In genomic region chr13:45008150-45008549, GRCm38 (mm10) we compare ENCODE assay signal across 10 mouse cellular contexts. TPM values are rescaled to one million over a fixed set of nuclear protein-coding genes. Genes with fewer than 3 reads are reported as not detected.
DNase-seq lines count a peak whose midpoint lies in the region; ATAC-seq and TF ChIP-seq lines count a peak whose summit lies in the region.
"Had no signal": no experiment of that assay in that cellular context is flagged by ENCODE, and none has a peak within 500 bp of the region (broad histone marks: within the 10 kb centered on the region; RNA-seq: fewer than 3 reads in every experiment).

No protein-coding gene starts in this region.

- H3K27me3 ChIP-seq in CH12.LX (replicated peaks): no peaks in the 10 kb centered on the region
- H3K27me3 ChIP-seq in heart, embryonic 11.5 days (ENCODE audit: control insufficient read depth, insufficient read depth, low read length): no peaks in the 10 kb centered on the region
- H3K27me3 ChIP-seq: embryonic facial prominence, embryonic 15.5 days had no signal

- peak in 1 of 2 experiments; percentile 94; a peak in 2 of 4 replicates for TF ChIP-seq CTCF in CH12.LX (conservative IDR thresholded peaks at IDR 0.05 in 1 of 2, IDR thresholded peaks at IDR 0.05 in 1 of 2; ENCODE audit: low read depth in 2 of 2, low read length in 2 of 2)

- no peak for TF ChIP-seq EP300 in CH12.LX (IDR thresholded peaks at IDR 0.05; ENCODE audit: low read length)

- in situ Hi-C loops in CH12.LX (cut with MboI; ENCODE audit: low pct_ligation_motif_present, low pct_unique_long_range_greater_than_20kb, low sequenced_read_pairs): no loop called here

- peak; percentile 18 for TF ChIP-seq RAD21 in CH12.LX (IDR thresholded peaks at IDR 0.05; ENCODE audit: low read depth, low read length)

- no peak overlapping the region for H3K9ac ChIP-seq in CH12.LX (ENCODE audit: insufficient read depth, low read depth)
- H3K9ac ChIP-seq in heart, embryonic 11.5 days (ENCODE audit: low read depth, low read length): no peak overlapping the region
- H3K9ac ChIP-seq: embryonic facial prominence, embryonic 15.5 days; liver, embryonic 15.5 days had no signal

- WGBS in heart, embryonic 11.5 days (ENCODE audit: insufficient replicate concordance): 82% methylated on average over 7 of the region's 7 CpGs

- intact Hi-C loops in heart, postnatal 25 days (cut with DNase I): no loop called here

- dilution Hi-C loops in CH12.LX (cut with MboI; ENCODE audit: extremely low pct_ligation_motif_present, extremely low pct_unique_long_range_greater_than_20kb, low sequenced_read_pairs): no loop called here

- peaks cover 0 to 30% of the 10 kb centered on the region in 2 experiments; a peak in 2 of 4 replicates for H3K4me1 ChIP-seq in CH12.LX (ENCODE audit: control insufficient read depth in 1 of 2, insufficient read depth in 2 of 2)
- H3K4me1 ChIP-seq in heart, embryonic 11.5 days (ENCODE audit: control insufficient read depth, insufficient read depth, low read length): no peaks in the 10 kb centered on the region
- H3K4me1 ChIP-seq: embryonic facial prominence, embryonic 15.5 days; liver, embryonic 15.5 days had no signal

- no peaks in the 10 kb centered on the region for H3K36me3 ChIP-seq in CH12.LX (replicated peaks in 1 of 2; ENCODE audit: control insufficient read depth in 1 of 2, insufficient read depth in 1 of 2, low read length in 1 of 2)
- H3K36me3 ChIP-seq in heart, embryonic 11.5 days (ENCODE audit: control insufficient read depth, insufficient read depth, low read length): no peaks in the 10 kb centered on the region
- H3K36me3 ChIP-seq: embryonic facial prominence, embryonic 15.5 days; liver, embryonic 15.5 days had no signal

- H3K4me2 ChIP-seq in CH12.LX (ENCODE audit: insufficient read depth, low read depth, poor library complexity, severe bottlenecking): no peak overlapping the region
- H3K4me2 ChIP-seq in heart, embryonic 11.5 days: no peak overlapping the region
- H3K4me2 ChIP-seq: embryonic facial prominence, embryonic 15.5 days; liver, embryonic 15.5 days had no signal

- no peak overlapping the region for H3K27ac ChIP-seq in CH12.LX (ENCODE audit: insufficient read depth, low read depth)
- no peak overlapping the region for H3K27ac ChIP-seq in heart, embryonic 11.5 days (ENCODE audit: low read depth, low read length)
- H3K27ac ChIP-seq: embryonic facial prominence, embryonic 15.5 days; liver, embryonic 15.5 days had no signal

- no peaks in the 10 kb centered on the region for H3K79me2 ChIP-seq in CH12.LX (replicated peaks; ENCODE audit: control insufficient read depth, extremely low read depth, insufficient read depth, poor library complexity, severe bottlenecking)

- ATAC-seq in heart, embryonic 11.5 days (replicated peaks; ENCODE audit: insufficient number of reproducible peaks, low FRiP score, low TSS enrichment): no peak

- TF ChIP-seq POLR2A in CH12.LX (IDR thresholded peaks at IDR 0.05; ENCODE audit: low read depth, low read length): no peak

- DNase-seq in heart, postnatal 4 days: peak; percentile 51
- DNase-seq in heart, postnatal 25 days (ENCODE audit: low spot score): no peak
- DNase-seq in CH12.LX (ENCODE audit: extremely low read depth): peak; percentile 54
- peak; percentile 46 for DNase-seq in c-Kit-positive CD71-negative TER-119-negative erythroid progenitor cells, embryonic 14.5 days (ENCODE audit: low read depth)
- peak; percentile 40 for DNase-seq in lung, postnatal 14 days
- DNase-seq in thymus, postnatal 14 days: peak; percentile 68
- no peak for DNase-seq in right cerebral cortex, adult 2 months (ENCODE audit: low spot score in 2 of 2)

- H3K4me3 ChIP-seq in CH12.LX (replicated peaks in 1 of 3; ENCODE audit: low read depth in 2 of 3, low read length in 2 of 3, poor library complexity in 1 of 3): no peak overlapping the region
- H3K4me3 ChIP-seq in heart, embryonic 11.5 days (ENCODE audit: low read depth, low read length): no peak overlapping the region
- H3K4me3 ChIP-seq: embryonic facial prominence, embryonic 15.5 days; liver, embryonic 15.5 days had no signal

- peaks cover 3% of the 10 kb centered on the region for H3K9me3 ChIP-seq in CH12.LX (replicated peaks; ENCODE audit: low read length)
- no peaks in the 10 kb centered on the region for H3K9me3 ChIP-seq in heart, embryonic 11.5 days (replicated peaks; ENCODE audit: control insufficient read depth, low read length)
- H3K9me3 ChIP-seq: embryonic facial prominence, embryonic 15.5 days; liver, embryonic 15.5 days had no signal

TF ChIP-seq in CH12.LX, 34 proteins besides CTCF, POLR2A, EP300 and RAD21:
- TF ChIP-seq MEF2A (IDR thresholded peaks at IDR 0.05; ENCODE audit: borderline replicate concordance, low read depth, low read length) (no peak), ETS1 (conservative IDR thresholded peaks at IDR 0.05; ENCODE audit: low read depth, low read length) (no peak), MAFK (IDR thresholded peaks at IDR 0.05; ENCODE audit: insufficient replicate concordance, low read length) (no peak), MXI1 (IDR thresholded peaks at IDR 0.05; ENCODE audit: low read depth, low read length) (no peak), IRF4 (IDR thresholded peaks at IDR 0.05; ENCODE audit: low read depth, low read length) (no peak), GABPA (IDR thresholded peaks at IDR 0.05; ENCODE audit: insufficient replicate concordance, low read depth, low read length) (no peak), E2F4 (IDR thresholded peaks at IDR 0.05; ENCODE audit: insufficient replicate concordance, low read depth, low read length) (no peak), CHD1 (IDR thresholded peaks at IDR 0.05; ENCODE audit: low read depth, low read length) (no peak), HCFC1 (IDR thresholded peaks at IDR 0.05; ENCODE audit: low read depth, low read length) (no peak), JUND (conservative IDR thresholded peaks at IDR 0.05; ENCODE audit: low read depth, low read length) (no peak), SMC3 (IDR thresholded peaks at IDR 0.05; ENCODE audit: low read depth, low read length) (no peak), NRF1 (IDR thresholded peaks at IDR 0.05; ENCODE audit: low read depth, low read length) (no peak), PAX5 (IDR thresholded peaks at IDR 0.05; ENCODE audit: low read length) (no peak), ELF1 (IDR thresholded peaks at IDR 0.05; ENCODE audit: low read depth, low read length) (no peak)
TF ChIP-seq in CH12.LX: peak in this region for 0.

RNA-seq across cellular contexts. Expression of gene Dtnbp1, which starts 6.2 kb away (rescaled TPM):
- total RNA-seq in heart, postnatal 4 days (2021): 10 to 100 TPM; 74.4 to 76.0 TPM
- 10 to 100 TPM; 84.2 to 88.3 TPM for total RNA-seq in heart, postnatal 25 days (2021)
- total RNA-seq in CH12.LX (2012; rRNA removed) (32.0 and 32.4 TPM in 2 replicates), CH12.LX (2014; rRNA removed) (35.9 and 37.0 TPM in 2 replicates)
- polyA plus RNA-seq in CH12.LX (2012; ENCODE audit: insufficient read length, low read depth): 69.2 and 85.0 TPM in 2 replicates
- 64.1 and 67.9 TPM in 2 replicates for polyA plus RNA-seq in heart, embryonic 11.5 days (2014; fragmentation: Nextera tagmentation; extraction: Ambion mirVana)

Comparison
In these comparisons a context has a peak if more than half of its experiments do, and no peak if none do; other contexts are left out.
1. DNase-seq: peak in heart, postnatal 4 days (single experiment), CH12.LX (single experiment), c-Kit-positive CD71-negative TER-119-negative erythroid progenitor cells, embryonic 14.5 days (single experiment), lung, postnatal 14 days (single experiment) and thymus, postnatal 14 days (single experiment); none in heart, postnatal 25 days (single experiment) and right cerebral cortex, adult 2 months (0 of 2).